Mouse (Mus musculus): ENCODE results near the gene Hist2h2bb.

DNA sequence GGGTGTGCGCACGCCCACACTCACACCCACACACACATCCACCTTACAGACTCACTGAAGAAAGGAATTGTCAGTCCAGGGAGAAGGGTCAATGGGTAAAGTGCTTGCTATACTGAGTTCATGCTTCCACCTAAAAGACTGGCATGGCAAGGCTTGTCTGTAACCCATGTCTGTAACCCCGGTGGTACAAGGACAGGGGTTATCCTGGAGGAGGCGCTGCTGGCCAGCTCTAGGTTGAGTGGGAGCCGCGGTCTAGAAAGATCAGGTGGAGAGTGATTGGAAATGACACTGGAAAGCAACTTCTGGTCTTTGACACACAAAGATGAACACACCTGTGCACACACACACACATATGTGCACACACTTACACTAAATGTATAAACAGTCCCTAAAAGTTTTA lies 11.1 kb downstream of the Hist2h2bb start:
- TF ChIP-seq CTCF (IDR thresholded peaks at IDR 0.05; ENCODE audit: low read depth) (no peak), EP300 (IDR thresholded peaks at IDR 0.05; ENCODE audit: low read depth) (no peak)
